Mouse (Mus musculus): ENCODE measurements around the gene Pdcd4.
A peak's percentile ranks its signal among the peaks of the same experiment; 100 is the strongest.

Pdcd4 gene

GRCm38 (mm10) chr19:53872994-53873713, 18.9 kb upstream of the Pdcd4 start:
- DNase-seq, result no peak

GRCm38 (mm10) chr19:53875246-53875645, 16.8 kb upstream of the Pdcd4 start:
- DNase-seq, result no peak

DNA sequence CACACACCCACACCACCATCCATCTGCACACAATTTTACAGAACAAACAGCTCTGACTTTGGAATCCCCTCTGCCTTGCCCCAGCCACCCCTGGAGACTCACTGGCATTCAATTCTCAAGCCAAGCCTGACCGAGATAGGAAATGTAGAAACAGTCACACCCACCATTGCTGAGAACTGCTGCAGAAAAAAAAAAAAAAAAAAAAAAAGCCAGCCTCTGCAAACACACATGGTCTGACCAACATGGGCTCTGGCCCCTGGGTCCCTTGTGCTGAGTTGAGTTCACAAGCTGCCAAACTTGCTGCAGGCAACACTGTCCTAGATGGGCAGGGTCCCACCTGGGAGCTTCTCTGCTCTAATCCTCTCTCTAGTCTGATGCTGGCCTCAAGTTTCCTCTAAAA, 14.3 kb upstream of the Pdcd4 start:
- DNase-seq, result no peak

GRCm38 (mm10) chr19:53880460-53880859, 11.6 kb upstream of the Pdcd4 start:
- DNase-seq, result no peak

GRCm38 (mm10) chr19:53881786-53882185, 10.2 kb upstream of the Pdcd4 start:
- DNase-seq, result no peak

- no peak for DNase-seq
Measured at GRCm38 (mm10) chr19:53885450-53885849, 6.6 kb upstream of the Pdcd4 start.

GRCm38 (mm10) chr19:53886576-53887370, 5.3 kb upstream of the Pdcd4 start:
- DNase-seq, result peak; percentile 36

DNA sequence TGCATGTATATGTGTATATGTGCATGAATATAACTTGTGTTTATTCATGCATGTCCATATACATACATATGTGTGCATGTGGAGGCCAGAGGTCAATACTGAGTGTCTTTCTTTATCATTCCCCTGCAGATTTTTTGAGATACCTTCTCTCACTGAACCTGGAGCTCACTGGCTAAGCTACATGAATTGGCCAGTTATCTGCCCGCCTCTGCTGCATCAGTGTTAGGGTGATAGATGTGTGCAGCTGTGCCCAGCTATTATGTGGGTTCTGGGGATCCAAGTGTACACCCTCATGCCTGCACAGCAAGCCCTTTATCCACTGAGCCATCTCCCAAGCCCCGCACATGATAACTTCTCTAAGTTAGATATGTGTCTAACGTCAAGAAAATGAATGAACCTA, 4.2 kb upstream of the Pdcd4 start:
- no peak for DNase-seq

GRCm38 (mm10) chr19:53888331-53888730, 3.7 kb upstream of the Pdcd4 start:
- no peak for DNase-seq

DNA sequence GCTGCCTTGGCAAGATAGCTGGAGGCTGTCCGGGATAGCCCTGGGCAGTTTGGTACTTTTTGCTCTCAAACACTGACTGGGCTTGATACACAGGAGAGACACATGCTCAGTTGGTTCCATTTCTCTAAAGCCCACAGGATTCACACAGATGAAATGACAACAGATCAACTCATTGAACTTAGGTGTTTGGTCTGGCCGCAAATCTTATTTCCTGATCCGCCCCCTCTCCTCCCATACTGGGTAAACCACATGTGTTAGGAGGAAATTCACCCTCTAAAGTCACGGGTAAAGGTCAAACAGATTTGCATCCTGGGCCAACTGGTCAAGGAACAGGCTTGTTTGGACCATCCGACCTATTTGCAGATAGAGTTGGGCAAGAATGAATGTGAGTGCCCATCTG, 2.5 kb upstream of the Pdcd4 start:
- no peak for DNase-seq

DNA sequence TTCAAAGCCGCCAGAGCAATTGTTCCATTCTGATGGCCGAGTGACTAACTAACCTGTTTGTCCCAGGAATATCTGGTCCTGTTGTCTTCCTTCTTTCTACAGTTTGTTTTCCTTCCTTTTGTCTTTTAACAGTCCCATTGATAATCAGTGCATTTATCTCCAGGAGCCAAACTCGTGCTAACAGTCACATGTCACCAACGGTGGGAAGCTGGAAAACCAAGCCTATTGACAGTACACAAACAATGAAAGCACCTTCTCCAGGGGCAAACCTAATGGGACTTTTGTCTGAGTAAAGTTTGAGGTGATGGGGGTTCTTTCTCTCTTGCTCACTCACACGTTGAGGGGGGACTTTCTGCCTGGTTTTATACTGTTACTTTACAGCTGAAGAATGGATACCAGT, 1.8 kb upstream of the Pdcd4 start:
- DNase-seq, result no peak

DNA sequence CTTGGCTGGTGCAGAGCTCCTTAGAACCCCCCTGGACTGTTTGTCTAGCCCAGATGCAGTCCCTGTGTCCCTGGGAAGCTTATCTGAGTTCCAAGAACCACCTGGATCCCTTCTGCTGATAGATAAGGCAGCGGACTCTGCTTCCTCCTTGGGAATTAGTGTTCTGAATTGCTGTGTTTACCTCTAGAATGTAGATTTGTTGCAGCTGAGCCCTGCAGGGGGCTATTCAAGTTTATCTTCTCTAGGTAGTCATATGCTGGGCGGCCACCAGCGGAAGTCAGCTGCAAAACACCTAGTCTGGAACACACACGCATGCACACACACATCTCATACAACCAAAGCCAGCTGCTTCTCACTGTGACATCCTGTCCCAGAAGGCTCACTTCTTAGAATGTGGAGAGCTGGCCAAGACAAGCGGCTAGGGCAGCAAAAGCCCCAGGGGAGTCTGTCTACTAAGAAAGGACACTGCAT, 1.2 kb upstream of the Pdcd4 start:
- no peak for DNase-seq

GRCm38 (mm10) chr19:53891569-53891968, 462 bp upstream of the Pdcd4 start:
- DNase-seq, result no peak

DNA sequence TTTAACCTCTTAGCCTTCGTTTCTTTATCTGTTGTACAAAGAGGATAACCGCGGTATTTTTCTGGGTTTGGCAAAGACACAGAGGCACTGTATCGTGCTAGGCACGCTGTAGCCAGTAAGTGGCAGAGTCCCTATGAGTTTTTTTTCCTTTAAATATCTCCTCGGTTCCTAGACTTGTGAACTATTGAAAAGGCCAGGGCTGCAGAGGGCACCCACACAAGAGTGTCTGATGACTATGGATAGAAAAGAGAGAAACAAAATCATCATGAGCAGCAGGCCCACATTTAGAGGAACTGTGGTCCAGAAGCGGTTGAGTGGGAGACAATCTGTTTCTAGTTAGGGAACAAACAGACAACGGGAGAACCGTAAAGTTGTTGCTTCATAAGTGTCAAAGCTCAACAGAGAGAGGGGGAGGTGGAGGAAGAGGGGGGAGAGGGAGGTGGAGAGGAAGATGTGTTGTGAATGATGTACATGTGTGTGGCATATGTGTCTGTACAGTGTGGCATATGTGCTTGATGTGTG, 868 bp downstream of the Pdcd4 start:
- no peak for DNase-seq

- DNase-seq, result no peak
Measured at GRCm38 (mm10) chr19:53893711-53894171, 1.7 kb downstream of the Pdcd4 start.

- DNase-seq, result no peak
Measured at GRCm38 (mm10) chr19:53894538-53895121, 2.6 kb downstream of the Pdcd4 start.

DNA sequence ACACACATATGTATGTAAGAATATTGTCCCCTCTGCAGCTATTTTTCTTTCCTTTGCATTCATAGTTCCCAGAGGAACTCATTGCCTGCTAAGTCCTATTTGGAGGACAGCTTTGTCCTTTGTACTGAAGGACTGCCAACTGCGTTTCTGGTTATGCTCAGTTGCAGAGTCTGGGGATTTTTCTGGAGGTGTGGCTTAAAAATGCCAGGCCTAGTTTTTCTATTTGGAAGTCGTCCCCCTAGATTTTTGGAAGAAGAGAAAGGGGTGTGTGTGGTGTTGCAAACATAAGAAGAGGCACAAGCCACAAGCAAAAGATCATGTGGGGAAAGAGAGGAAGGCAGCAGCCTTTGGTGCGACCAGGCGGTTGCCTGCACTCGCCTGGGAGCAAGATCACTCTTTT, 6.0 kb downstream of the Pdcd4 start:
- DNase-seq, result no peak

GRCm38 (mm10) chr19:53898498-53898897, 6.5 kb downstream of the Pdcd4 start:
- no peak for DNase-seq

DNA sequence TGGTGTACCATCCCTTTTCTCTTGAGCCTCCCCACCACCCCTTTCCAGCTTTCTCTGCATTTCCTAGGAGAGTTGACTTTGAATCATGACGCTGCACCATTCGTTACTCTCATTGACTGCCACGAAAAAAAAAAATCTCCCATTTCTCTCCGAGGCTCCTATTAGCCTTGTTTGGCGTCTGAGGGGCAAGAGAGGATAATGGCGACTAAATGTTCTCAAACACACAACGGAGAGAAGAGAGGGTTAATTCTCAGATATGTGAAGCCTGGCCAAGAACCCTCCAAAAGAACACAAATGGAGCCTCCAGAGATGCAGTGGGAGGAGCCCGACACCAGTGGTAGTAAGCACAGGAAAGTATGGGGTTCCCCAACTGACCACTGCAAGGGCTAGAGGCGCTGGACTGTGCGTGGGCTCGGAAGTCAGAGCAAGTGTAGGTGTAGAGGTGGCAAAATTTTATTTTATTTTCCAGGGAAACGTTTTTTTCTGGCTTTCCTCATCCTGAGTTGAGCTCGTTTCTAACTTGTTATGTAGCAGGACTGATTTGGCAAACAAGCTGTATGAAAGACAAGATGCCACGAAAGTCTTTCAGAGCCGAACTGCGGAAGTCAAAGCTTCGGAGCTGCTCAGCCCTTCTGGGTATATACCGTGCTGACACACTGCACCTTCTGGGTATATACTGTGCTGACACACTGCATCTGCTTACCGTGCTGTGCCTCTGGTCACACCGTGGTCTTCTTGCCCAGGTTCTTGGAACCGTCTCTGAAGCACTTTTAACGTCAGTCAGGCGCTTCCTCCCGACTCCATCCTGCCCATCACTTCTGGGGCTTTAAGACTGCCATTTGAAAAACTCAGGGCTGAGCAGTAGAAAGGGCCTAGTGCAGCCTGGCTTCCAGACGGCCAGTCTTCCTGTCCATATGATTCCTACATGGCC, 7.2 kb downstream of the Pdcd4 start:
- DNase-seq, result no peak

DNA sequence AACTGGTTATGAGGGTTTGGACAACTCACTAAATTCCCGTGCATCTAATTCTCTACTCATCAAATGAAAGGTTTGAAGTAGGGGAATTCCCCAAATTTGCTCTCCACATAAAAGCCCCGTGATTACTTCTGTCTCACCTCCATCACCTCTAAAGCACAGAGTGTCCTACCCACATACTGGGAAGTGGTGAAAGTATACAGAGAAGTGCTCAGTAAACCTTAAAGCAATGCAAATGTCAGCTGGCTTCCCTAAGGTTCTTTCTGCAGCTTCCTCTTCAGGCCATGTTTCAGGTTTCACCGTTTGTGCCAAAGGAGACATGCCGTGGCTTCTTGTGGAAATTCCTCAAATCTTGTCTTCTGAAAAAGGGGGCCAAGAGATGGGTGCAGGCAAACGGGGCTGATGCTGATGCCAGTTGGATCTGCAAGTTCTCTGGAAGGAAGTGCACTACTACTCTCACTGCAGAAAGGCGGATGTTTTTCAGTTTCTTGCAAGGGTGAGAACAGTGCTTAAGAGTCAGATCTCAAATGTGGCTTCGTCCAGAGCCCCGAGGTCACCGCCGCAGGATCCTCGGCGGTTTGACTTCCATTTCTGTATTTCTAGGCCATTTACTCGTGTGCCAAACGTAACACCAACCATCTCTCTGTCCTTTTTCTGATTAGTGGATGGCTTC, 8.0 kb downstream of the Pdcd4 start:
- no peak for DNase-seq

DNA sequence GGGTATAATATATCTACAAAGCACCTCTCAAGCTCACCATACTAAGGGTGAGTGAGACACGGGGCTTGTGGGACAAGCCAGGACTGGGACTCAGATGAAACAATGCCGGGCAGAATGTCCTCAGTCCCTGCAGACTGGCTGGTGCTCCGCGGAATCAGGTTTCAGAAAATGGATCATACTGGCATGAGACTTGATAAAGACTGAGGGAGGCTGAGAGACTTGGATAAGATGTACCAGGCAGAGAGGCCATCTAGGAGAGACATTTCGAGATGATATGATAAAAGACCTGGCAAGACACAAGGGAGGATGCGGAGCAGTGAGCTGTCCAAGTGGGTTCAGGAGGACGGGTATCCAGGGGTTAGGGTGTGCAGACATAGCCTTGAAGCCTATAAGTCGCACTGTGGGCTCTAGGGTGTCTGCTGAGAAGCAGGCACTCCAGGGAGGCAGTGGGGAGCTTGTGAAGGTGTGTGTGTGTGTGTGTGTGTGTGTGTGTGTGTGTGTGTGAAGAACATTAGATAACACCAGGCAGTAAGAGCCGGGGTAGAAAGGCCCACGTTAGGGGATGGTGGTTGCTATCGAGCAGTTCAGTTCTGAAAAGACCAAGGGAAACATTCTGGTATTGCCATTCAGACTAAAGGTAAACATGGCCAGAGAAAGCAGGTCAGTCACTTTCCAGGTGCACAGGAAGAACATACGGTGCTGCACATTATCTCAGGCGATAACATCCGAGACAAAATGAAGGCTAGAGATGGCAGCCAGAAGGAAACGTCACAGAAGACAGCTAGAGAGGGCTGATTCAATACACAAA, 10.1 kb downstream of the Pdcd4 start:
- DNase-seq, result peak; percentile 49

Measured in cerebellum, adult 9-10 months (tissue).